Mouse (Mus musculus) kidney, adult 2 months (tissue): ENCODE results near the gene Zbtb2.

ENCODE experiments used
- CTCF ChIP-seq: fragments of 200-500 bp; conservative IDR thresholded peaks from 2 replicates; pipeline ENCODE4 v1.5.1; 2011; ENCODE audit warnings: low read depth, mild to moderate bottlenecking, control low read depth, low read length, moderate library complexity, mixed read lengths; ENCODE audit not compliant: insufficient read depth, insufficient read length
- POLR2A ChIP-seq: fragments of 200-500 bp; IDR thresholded peaks from one replicate; pipeline ENCODE4 v1.6.1; 2011; ENCODE audit warnings: low read depth, low read length, control low read depth

- no peak for TF ChIP-seq CTCF
- no peak for TF ChIP-seq POLR2A
These were observed 1.7 kb upstream of the Zbtb2 start for GRCm38 (mm10) chr10:4389461-4390112.
